Mouse (Mus musculus): Measurements from ENCODE around the gene Olfr552.

- no peak for TF ChIP-seq CTCF (IDR thresholded peaks at IDR 0.05; ENCODE audit: borderline replicate concordance, control insufficient read depth, extremely low read depth, insufficient read depth, low read length, poor library complexity)
- TF ChIP-seq POLR2A (IDR thresholded peaks at IDR 0.05; ENCODE audit: control insufficient read depth, extremely low read depth, insufficient read depth, low read length, poor library complexity): no peak
These were observed 21.6 kb upstream of the Olfr552 start for GRCm38 (mm10) chr7:102575998-102576397.

All from thymus, adult 2 months (tissue).